Mouse (Mus musculus) liver, embryonic 11.5 days (tissue): ENCODE data around the gene Ppp1r3c. TPM values are rescaled to one million over a fixed set of nuclear protein-coding genes. Genes with fewer than 3 reads are reported as not detected.

ENCODE experiments used
- ATAC-seq: fragments of 200-750 bp; cut with Nextera tagmentation; replicated peaks from 2 replicates; pipeline ENCODE4 v1.8.0; 2017; ENCODE audit warnings: moderate number of reproducible peaks, mild to moderate bottlenecking, moderate TSS enrichment, moderate library complexity; ENCODE audit not compliant: low FRiP score
- DNase-seq: peaks from one replicate; pipeline ENCODE4 v3.0.0-alpha.2; 2017; ENCODE audit warnings: low spot score
- H3K27ac ChIP-seq: fragments of 300-500 bp; sonication (generic); 2 replicates; pipeline ENCODE4 v1.5.1; 2014; ENCODE audit warnings: mild to moderate bottlenecking, low read depth, low read length, control low read depth
- H3K27me3 ChIP-seq: fragments of 300-500 bp; sonication (generic); replicated peaks from 2 replicates; pipeline ENCODE4 v1.6.1; 2014; ENCODE audit warnings: low read length, mixed read lengths; ENCODE audit not compliant: control insufficient read depth, insufficient read depth
- H3K36me3 ChIP-seq: fragments of 300-500 bp; sonication (generic); 2 replicates; pipeline ENCODE4 v1.6.1; 2014; ENCODE audit warnings: mild to moderate bottlenecking, low read length, moderate library complexity, mixed read lengths; ENCODE audit not compliant: control insufficient read depth, insufficient read depth
- H3K4me1 ChIP-seq: fragments of 300-500 bp; sonication (generic); replicated peaks from 2 replicates; pipeline ENCODE4 v1.6.1; 2014; ENCODE audit warnings: low read length, mixed read lengths; ENCODE audit not compliant: control insufficient read depth, insufficient read depth
- H3K4me2 ChIP-seq: fragments of 300-500 bp; sonication (generic); 2 replicates; pipeline ENCODE4 v1.6.1; 2014; ENCODE audit warnings: mild to moderate bottlenecking, control low read depth, moderate library complexity
- H3K4me3 ChIP-seq: fragments of 300-500 bp; sonication (generic); 2 replicates; pipeline ENCODE4 v1.5.1; 2014; ENCODE audit warnings: low read depth, low read length, control low read depth
- H3K9ac ChIP-seq: fragments of 300-500 bp; sonication (generic); 2 replicates; pipeline ENCODE4 v1.6.1; 2014; ENCODE audit warnings: low read depth, low read length, control low read depth
- H3K9me3 ChIP-seq: fragments of 300-500 bp; sonication (generic); 2 replicates; pipeline ENCODE4 v1.6.1; 2016; ENCODE audit warnings: low read length, inconsistent platforms, mixed read lengths; ENCODE audit not compliant: control insufficient read depth
- WGBS: fragments of 180-500 bp; shearing (Covaris S2); extraction: QIAGEN DNeasy Blood & Tissue Kit; methylation state at CpG from one replicate; pipeline ENCODE4 v1.1.7; 2014; 5-methylcytosine and 5-hydroxymethylcytosine counted together
- polyA plus RNA-seq: library from polyadenylated mRNA; unstranded; fragments of >200 nt; fragmentation: Nextera tagmentation; extraction: Ambion mirVana; gene quantifications from 2 replicates; pipeline ENCODE4 v1.2.1, GENCODE M21; 2014

Gene Ppp1r3c
- 2.1 and 2.9 TPM in 2 replicates for polyA plus RNA-seq

DNA sequence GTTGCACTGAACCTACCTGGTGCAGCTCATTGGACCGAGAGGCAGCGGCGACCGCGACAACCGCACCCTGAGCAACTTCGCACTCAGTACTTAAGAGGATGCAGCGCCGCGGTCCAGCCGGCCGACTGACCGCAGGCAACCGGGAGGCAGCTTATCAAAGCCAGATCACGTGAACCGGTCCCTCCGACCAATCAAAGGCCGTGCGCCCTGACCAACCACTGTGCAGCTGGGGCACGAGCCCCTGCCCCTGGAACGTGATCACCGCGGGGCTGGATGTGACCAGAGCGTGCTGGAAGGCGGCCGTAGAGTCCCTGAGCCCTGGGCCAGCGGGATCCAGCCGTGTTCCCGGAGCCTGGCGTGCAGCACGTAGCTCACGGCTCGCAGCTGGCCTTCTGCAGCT is at the start of gene Ppp1r3c:
Gene Ppp1r3c (minus strand): TSS at position 117 of the 400 bp plus-strand sequence.
- Histone ChIP-seq H3K4me3 (peak within 1 kb of the TSS; percentile 51), H3K4me1 (no peaks in the 10 kb centered on the region; the same call in 1 of the 2 replicates), H3K27ac (peak within 1 kb of the TSS; percentile 58; the same call in 1 of the 2 replicates), H3K27me3 (peaks cover 11% of the 10 kb centered on the region), H3K9me3 (no peaks in the 10 kb centered on the region), H3K4me2 (peak within 1 kb of the TSS; percentile 79), H3K36me3 (no peaks in the 10 kb centered on the region), H3K9ac (peak within 1 kb of the TSS; percentile 66)
- ATAC-seq = peak; percentile 91
- peak; percentile 79 for DNase-seq
- WGBS = under 1% methylated on average over 33 of the region's 33 CpGs

DNA sequence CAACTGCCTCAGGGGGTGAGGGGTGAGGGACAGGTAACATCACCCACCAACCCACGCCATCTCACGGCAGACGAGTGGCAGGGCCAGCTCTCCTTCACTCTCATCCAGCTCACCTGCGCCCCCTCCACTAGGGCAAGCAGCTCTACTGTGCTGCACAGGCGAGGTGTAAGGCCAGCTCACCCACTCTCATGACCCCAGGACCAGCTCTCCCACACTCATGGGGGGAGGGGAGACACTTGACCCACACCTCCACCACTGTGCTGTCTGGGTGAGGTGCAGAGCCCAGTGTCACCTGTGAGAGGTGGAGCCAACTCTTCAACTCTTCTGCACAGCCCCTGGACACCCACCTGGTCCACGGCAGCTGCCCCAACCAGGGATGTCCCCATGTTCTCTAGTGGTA is 46.7 kb upstream of the Ppp1r3c start:
- WGBS = 80% methylated on average over 6 of the region's 6 CpGs

DNA sequence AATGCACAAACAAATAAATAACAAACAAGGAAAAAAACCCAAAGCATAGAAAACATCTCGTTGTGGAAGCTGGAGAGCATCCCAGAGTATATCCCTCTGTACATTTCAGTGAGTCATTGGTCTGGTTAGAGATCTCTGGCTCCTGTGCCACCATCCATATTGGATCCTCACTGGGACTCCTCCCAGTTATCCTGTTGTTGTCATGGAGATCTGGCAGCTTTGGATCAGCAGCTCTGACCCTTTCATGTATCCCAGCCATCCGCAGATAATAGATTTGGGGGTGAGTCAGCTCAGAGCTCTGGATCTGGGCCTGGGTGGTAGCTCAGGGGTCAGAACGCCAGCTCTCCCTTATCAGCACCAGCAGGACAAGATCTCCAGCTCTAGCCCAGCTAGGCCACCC is 46.1 kb upstream of the Ppp1r3c start:
- Histone ChIP-seq H3K27me3 (no peaks in the 10 kb centered on the region), H3K36me3 (no peaks in the 10 kb centered on the region), H3K27ac (no peak overlapping the region), H3K4me3 (no peak overlapping the region), H3K4me1 (no peaks in the 10 kb centered on the region), H3K9me3 (no peaks in the 10 kb centered on the region), H3K4me2 (no peak overlapping the region), H3K9ac (no peak overlapping the region)
- no peak for ATAC-seq
- DNase-seq = no peak
- 59% methylated on average over 3 of the region's 3 CpGs for WGBS

More for the DNA sequence above, 46.7 kb upstream of the Ppp1r3c start:
- H3K4me1 ChIP-seq = no peaks in the 10 kb centered on the region
- H3K27me3 ChIP-seq = no peaks in the 10 kb centered on the region
- no peak overlapping the region for H3K9ac ChIP-seq
- no peak for ATAC-seq
- DNase-seq = no peak
- no peak overlapping the region for H3K4me3 ChIP-seq
- H3K9me3 ChIP-seq = no peaks in the 10 kb centered on the region
- H3K36me3 ChIP-seq = no peaks in the 10 kb centered on the region
- no peak overlapping the region for H3K4me2 ChIP-seq
- H3K27ac ChIP-seq = no peak overlapping the region

DNA sequence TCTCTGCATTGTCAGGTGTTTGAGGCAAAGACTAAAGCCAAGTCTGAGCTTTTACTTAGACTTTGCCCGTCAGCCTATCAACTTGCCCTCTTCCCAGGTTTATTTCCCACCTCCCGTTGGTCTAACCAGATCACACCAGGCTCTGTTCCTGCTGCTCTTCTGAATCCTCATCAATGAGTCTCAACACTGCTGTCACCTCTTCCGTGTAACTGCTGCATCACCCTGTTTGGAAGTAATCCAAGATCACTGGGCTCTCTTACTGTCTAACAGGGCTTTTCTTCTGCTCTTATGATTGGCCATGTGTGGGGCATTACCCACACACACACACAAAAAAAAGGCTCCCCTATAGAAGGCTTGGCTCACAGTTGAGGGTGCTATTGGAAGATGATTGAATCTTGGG is 45.5 kb upstream of the Ppp1r3c start:
- no peaks in the 10 kb centered on the region for H3K9me3 ChIP-seq
- ATAC-seq (no peak), DNase-seq (no peak)
- H3K4me1 ChIP-seq = no peaks in the 10 kb centered on the region
- H3K36me3 ChIP-seq = no peaks in the 10 kb centered on the region
- H3K27me3 ChIP-seq = no peaks in the 10 kb centered on the region
- no peak overlapping the region for H3K27ac ChIP-seq
- no peak overlapping the region for H3K4me2 ChIP-seq
- H3K9ac ChIP-seq = no peak overlapping the region
- H3K4me3 ChIP-seq = no peak overlapping the region
- WGBS = 72% methylated on average over 3 of the region's 3 CpGs

DNA sequence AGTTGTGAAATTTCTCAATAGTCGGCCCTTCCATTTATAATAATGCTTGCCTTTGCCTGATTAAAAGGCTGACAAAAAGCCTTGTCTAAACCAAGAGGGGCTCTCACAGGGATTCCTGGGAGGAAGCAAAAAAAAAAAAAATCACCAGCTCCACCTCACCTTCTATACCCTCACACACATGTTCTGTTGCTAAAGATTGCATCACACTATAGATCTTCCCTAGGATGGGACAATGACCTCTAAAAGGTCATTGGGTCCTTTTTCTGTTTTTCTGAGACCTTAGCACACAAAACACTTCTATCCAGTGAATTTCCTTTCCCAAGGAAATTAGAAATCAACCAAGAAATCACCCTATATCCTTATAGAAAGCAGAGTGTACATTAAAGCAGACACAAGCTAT is 43.9 kb upstream of the Ppp1r3c start:
- H3K27me3 ChIP-seq = no peaks in the 10 kb centered on the region
- H3K4me2 ChIP-seq = no peak overlapping the region
- no peaks in the 10 kb centered on the region for H3K36me3 ChIP-seq
- H3K9me3 ChIP-seq = no peaks in the 10 kb centered on the region
- no peak overlapping the region for H3K27ac ChIP-seq
- DNase-seq (no peak), ATAC-seq (no peak)
- H3K9ac ChIP-seq = no peak overlapping the region
- H3K4me1 ChIP-seq = no peaks in the 10 kb centered on the region
- WGBS = 81% methylated on average over 1 of the region's 1 CpGs
- no peak overlapping the region for H3K4me3 ChIP-seq

DNA sequence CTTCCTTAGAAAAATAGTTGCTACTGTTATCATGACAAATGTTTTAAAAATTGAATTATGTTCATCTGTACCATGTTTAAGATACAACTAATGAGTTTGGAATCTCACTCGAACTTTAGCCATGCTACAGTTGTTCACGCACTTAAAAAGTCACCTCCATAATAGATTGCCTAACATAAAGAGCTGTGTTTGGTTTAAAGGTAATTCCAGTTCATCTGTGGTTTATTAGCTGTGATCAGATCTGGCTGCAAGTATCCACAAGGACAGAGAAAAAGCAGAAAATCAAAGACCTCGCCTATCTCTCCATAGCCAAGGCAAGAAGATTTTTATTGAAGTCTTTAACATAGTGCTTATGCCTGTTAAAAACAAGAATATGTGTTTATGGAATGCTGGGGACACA is 43.3 kb upstream of the Ppp1r3c start:
- no peak for DNase-seq
- Histone ChIP-seq H3K4me3 (no peak overlapping the region), H3K27ac (no peak overlapping the region), H3K36me3 (no peaks in the 10 kb centered on the region), H3K9me3 (no peaks in the 10 kb centered on the region), H3K4me1 (no peaks in the 10 kb centered on the region), H3K4me2 (no peak overlapping the region), H3K27me3 (no peaks in the 10 kb centered on the region), H3K9ac (no peak overlapping the region)
- WGBS = 61% methylated on average over 3 of the region's 3 CpGs
- ATAC-seq = no peak

DNA sequence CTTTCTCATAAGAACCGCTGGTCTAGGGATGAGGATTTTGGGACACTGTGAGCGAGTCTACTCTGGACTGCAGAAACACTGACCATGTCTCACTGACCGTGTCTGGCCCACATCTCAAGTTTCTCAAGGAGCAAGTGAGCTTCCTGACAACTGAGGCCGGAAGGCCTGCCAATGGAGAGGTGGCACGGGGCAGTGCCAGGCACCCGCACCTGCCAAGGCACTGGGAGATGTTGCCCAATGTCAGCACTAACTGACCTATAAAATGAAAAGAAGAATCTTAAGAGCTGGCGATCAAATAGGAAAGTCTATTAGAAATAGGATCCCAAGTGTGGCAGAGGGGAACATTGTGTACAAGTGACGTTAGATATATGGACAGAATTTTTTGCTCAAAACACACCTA is 39.1 kb upstream of the Ppp1r3c start:
- H3K9ac ChIP-seq = no peak overlapping the region
- no peaks in the 10 kb centered on the region for H3K27me3 ChIP-seq
- H3K4me1 ChIP-seq = no peaks in the 10 kb centered on the region
- DNase-seq = no peak
- no peak for ATAC-seq
- H3K36me3 ChIP-seq = no peaks in the 10 kb centered on the region
- H3K4me3 ChIP-seq = no peak overlapping the region
- H3K4me2 ChIP-seq = no peak overlapping the region
- H3K9me3 ChIP-seq = no peaks in the 10 kb centered on the region
- WGBS = 86% methylated on average over 8 of the region's 8 CpGs
- no peak overlapping the region for H3K27ac ChIP-seq

DNA sequence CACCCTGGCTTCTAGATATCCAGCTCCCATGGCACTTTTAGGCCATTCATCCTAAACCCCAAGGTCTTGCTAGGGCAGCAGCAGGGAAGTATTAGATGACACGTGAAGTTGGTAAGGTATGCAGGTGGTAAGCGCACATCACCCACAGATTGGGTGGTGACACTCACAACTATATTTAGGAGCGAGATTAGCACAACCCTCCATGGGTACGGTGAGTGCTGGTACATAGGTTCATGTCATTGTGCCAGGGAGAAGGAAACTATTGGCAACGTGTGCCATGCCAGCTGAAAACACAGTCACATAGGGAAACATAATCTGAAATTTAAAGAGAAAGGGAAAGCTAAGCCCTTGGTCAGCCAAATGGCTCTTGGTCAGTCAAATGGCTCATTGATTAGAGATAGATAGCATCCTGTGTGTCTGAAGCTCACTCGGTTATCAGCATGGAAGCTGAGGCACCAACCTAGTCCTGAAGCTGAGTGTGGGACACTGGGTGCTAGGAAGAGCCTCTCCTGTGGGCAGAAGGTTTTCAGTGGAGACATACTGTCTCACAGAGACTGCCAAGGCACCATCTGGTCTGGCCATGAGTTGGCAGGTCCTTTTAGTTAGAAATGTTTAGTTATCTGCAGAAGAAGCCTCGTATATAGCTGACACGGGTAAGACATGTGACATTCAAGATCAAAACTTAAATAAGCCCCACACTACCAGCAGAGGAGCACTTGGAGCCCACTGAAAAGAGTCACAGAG is 37.4 kb upstream of the Ppp1r3c start:
- Histone ChIP-seq H3K36me3 (no peaks in the 10 kb centered on the region), H3K9ac (no peak overlapping the region), H3K4me3 (no peak overlapping the region), H3K27ac (no peak overlapping the region), H3K4me2 (no peak overlapping the region), H3K27me3 (no peaks in the 10 kb centered on the region), H3K4me1 (no peaks in the 10 kb centered on the region), H3K9me3 (no peaks in the 10 kb centered on the region)
- DNase-seq = no peak
- WGBS = 81% methylated on average over 8 of the region's 8 CpGs
- ATAC-seq = no peak

DNA sequence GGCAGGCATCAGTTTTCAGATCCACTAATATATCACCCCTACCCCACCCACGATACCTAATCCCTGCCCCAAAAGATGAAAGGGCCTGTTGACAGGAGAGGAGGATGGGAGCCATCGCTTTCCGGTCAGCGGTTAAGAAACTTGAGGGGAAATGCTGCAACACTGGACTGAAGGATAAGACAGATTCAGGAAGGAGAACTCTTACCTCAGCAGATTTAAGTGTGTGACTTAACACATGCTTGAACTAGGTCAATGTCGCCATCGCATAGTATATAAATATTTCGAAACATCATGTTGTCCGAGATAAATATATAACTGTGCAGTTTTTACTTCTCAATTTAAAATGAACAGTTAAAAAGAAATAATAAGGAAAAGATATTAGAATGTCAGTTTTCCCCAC is 31.6 kb upstream of the Ppp1r3c start:
- 53% methylated on average over 8 of the region's 8 CpGs for WGBS
- DNase-seq (no peak), ATAC-seq (no peak)
- Histone ChIP-seq H3K27me3 (no peaks in the 10 kb centered on the region), H3K4me2 (no peak overlapping the region), H3K27ac (no peak overlapping the region), H3K9ac (no peak overlapping the region), H3K36me3 (no peaks in the 10 kb centered on the region), H3K4me3 (no peak overlapping the region), H3K9me3 (no peaks in the 10 kb centered on the region), H3K4me1 (no peaks in the 10 kb centered on the region)
